Mouse (Mus musculus): ENCODE data around the gene Gpr135.

GRCm38 (mm10) chr12:72115686-72116345, 44.9 kb upstream of the Gpr135 start:
- no peak for TF ChIP-seq GATA1 (IDR thresholded peaks at IDR 0.05; ENCODE audit: borderline replicate concordance, low read length)
- TF ChIP-seq FLI1 (IDR thresholded peaks at IDR 0.05; ENCODE audit: low read length), result no peak
